Mouse (Mus musculus): ENCODE data around the gene Megf9. TPM values are rescaled to one million over a fixed set of nuclear protein-coding genes. Genes with fewer than 3 reads are reported as not detected.

Gene Megf9
- polyA plus RNA-seq, 1 experiment from 2014 or later = 5.0 TPM

DNA sequence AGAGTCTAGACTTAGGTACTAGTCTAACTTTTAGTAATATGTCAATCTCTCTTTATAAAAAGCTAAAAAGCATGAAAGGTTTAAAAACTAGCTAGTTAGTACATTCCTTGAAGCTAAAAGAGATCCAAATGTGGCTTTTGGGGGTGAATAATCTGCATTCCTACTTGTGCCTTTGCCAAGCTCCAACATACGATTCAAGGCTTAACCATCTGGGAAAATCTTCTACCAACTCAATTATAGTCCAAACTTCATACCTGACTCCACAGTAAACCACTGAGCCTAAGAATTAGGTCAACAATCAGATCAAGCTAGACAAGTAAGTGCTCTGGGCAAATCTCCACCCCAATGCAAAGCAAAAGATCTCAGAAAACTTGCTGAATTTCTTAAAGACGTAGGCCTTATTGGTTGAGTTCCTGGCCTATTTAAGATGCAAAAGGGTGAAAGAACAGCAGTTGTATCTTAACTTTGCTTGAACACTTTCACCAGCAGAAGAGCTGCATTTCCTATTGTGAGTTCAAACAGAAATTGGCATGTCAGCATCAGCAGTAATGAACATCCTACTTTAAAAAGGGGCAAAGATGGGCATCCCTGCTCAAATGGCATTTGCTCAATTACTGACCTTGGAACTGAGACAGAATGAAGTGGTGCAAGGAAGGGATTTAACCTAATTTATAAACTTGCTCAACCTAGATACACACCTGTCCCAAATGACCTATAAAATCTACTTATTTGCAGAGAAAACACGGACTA lies 1.6 kb downstream of the Megf9 start:
- Histone ChIP-seq H3K36me3 (ENCODE audit: control insufficient read depth, insufficient read depth, low read length) (no peaks in the 10 kb centered on the region), H3K27me3 (replicated peaks; ENCODE audit: control insufficient read depth, insufficient read depth, low read length) (no peaks in the 10 kb centered on the region), H3K9ac (ENCODE audit: low read depth, low read length) (peak overlapping the region; percentile 83; the same call in 1 of the 2 replicates), H3K9me3 (ENCODE audit: control insufficient read depth, low read length) (no peaks in the 10 kb centered on the region), H3K4me2 (peak overlapping the region; percentile 96), H3K27ac (ENCODE audit: low read depth, low read length) (no peak overlapping the region), H3K4me3 (ENCODE audit: low read depth, low read length) (peak overlapping the region; percentile 86), H3K4me1 (replicated peaks; ENCODE audit: control insufficient read depth, insufficient read depth, low read length) (peaks cover 9% of the 10 kb centered on the region)
- 72% methylated on average over 3 of the region's 3 CpGs for WGBS
- no peak for ATAC-seq (replicated peaks; ENCODE audit: low FRiP score)
- DNase-seq (ENCODE audit: low spot score) = no peak

DNA sequence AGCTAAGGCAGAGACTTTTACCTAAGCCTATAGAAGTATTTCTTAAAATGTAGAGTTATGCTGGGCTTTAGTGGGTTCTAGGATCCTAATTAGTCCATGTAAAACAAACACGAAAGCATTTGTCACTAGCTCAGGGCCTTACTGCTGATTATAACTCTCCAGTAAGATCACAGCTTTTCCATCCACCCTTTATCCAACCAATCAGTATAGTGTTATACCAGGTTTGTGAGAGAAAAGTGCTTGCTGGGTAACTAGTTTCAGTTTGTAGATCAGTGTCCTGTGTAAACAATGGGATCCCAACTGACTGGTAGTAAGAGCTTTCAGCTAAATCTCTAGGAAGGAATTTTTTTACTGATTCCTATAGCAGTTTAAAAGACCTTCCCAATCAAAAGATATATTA lies 3.8 kb downstream of the Megf9 start:
- no peak overlapping the region for H3K9ac ChIP-seq (ENCODE audit: low read depth, low read length)
- ATAC-seq (replicated peaks; ENCODE audit: low FRiP score) (no peak), DNase-seq (ENCODE audit: low spot score) (no peak)
- no peak overlapping the region for H3K27ac ChIP-seq (ENCODE audit: low read depth, low read length)
- H3K4me3 ChIP-seq (ENCODE audit: low read depth, low read length) = no peak overlapping the region
- no peaks in the 10 kb centered on the region for H3K36me3 ChIP-seq (ENCODE audit: control insufficient read depth, insufficient read depth, low read length)
- H3K4me2 ChIP-seq = no peak overlapping the region; the same call in 1 of the 2 replicates
- H3K4me1 ChIP-seq (replicated peaks; ENCODE audit: control insufficient read depth, insufficient read depth, low read length) = peaks cover 8% of the 10 kb centered on the region
- no peaks in the 10 kb centered on the region for H3K9me3 ChIP-seq (ENCODE audit: control insufficient read depth, low read length)
- H3K27me3 ChIP-seq (replicated peaks; ENCODE audit: control insufficient read depth, insufficient read depth, low read length) = no peaks in the 10 kb centered on the region
- 83% methylated on average over 1 of the region's 1 CpGs for WGBS

DNA sequence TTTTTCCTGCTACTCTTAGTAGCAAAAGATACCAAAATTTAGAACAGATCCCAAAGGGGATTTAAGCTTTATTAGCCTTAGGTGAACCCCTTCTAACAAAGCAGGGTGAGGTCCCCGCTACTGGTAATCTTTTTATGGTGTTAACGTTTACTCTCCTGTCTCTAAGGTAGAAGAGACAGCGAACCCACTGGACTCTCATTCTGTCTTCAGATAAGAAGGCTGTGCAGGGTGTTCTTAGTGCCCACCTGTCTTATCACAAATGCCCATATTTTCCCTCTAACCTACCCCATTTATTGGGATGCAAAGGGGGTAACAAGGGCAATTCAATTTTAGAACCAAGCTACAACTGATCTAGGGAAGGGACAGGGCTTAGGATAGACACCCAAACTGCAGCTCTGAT lies 6.2 kb downstream of the Megf9 start:
- Histone ChIP-seq H3K4me1 (replicated peaks; ENCODE audit: control insufficient read depth, insufficient read depth, low read length) (peaks cover 4% of the 10 kb centered on the region; the same call in 1 of the 2 replicates), H3K27ac (ENCODE audit: low read depth, low read length) (no peak overlapping the region), H3K4me2 (no peak overlapping the region), H3K9me3 (ENCODE audit: control insufficient read depth, low read length) (no peaks in the 10 kb centered on the region), H3K4me3 (ENCODE audit: low read depth, low read length) (no peak overlapping the region), H3K36me3 (ENCODE audit: control insufficient read depth, insufficient read depth, low read length) (no peaks in the 10 kb centered on the region), H3K9ac (ENCODE audit: low read depth, low read length) (no peak overlapping the region), H3K27me3 (replicated peaks; ENCODE audit: control insufficient read depth, insufficient read depth, low read length) (no peaks in the 10 kb centered on the region)
- WGBS = 51% methylated on average over 3 of the region's 3 CpGs
- ATAC-seq (replicated peaks; ENCODE audit: low FRiP score) (peak; percentile 75; the same call in 1 of the 2 replicates), DNase-seq (ENCODE audit: low spot score) (no peak)

DNA sequence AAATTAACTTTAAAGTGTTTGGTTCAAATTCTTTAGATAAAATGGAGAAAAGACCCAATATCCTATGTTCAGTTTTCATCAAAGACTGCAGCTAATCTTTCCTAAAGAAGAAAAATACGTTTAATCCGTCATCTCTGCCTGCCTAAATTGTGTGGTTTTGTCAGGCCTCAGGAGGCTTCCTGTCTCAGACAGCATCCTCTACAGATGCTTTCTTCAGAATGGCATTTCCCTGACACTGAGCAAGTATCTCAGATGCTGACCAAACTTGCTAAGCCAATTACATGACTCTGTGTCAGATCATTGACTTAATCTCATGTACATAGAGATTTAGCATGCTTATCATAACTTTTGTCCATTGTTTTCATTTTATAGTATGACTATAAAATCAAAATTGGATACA lies 11.4 kb downstream of the Megf9 start:
- DNase-seq (ENCODE audit: low spot score) (no peak), ATAC-seq (replicated peaks; ENCODE audit: low FRiP score) (no peak)
- Histone ChIP-seq H3K36me3 (ENCODE audit: control insufficient read depth, insufficient read depth, low read length) (no peaks in the 10 kb centered on the region), H3K9me3 (ENCODE audit: control insufficient read depth, low read length) (no peaks in the 10 kb centered on the region), H3K27ac (ENCODE audit: low read depth, low read length) (no peak overlapping the region), H3K4me2 (no peak overlapping the region), H3K27me3 (replicated peaks; ENCODE audit: control insufficient read depth, insufficient read depth, low read length) (no peaks in the 10 kb centered on the region), H3K4me3 (ENCODE audit: low read depth, low read length) (no peak overlapping the region), H3K4me1 (replicated peaks; ENCODE audit: control insufficient read depth, insufficient read depth, low read length) (no peaks in the 10 kb centered on the region), H3K9ac (ENCODE audit: low read depth, low read length) (no peak overlapping the region)
- WGBS = 56% methylated on average over 2 of the region's 2 CpGs

DNA sequence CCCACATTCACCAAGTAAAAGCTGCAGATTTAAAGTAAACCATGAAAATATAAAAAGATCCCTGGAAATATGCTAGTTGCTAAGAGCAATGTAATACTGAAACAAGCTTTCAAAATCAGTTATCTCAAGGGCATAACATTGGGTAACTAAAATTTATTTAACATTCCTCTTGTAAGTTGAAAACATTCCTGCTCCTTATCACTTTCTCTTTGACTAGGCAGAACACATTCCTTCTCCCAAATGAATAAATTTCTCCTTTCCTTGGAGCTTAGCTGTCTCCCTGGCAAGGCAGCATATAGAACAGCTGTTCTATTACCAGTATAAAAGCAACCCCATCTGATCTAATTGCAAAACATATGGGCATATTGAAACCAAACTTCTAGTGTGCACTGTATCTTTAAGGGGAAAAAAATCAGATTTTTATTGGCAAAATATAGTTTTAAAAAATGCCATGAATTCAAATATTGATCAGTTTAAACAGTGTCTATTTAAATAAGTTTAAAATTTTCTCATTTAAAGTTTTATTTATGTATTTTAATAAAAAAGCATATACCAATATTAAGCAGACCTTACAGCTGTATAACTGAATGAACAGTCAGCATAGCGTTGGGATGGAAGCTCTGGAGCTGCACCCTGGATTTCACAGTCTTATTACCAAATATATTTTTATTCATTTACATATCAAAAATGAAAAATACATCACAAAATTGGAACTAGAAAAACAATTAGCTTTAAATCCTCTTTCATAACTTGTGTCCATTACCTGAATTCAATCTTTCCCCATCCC lies 13.1 kb downstream of the Megf9 start:
- H3K4me1 ChIP-seq (replicated peaks; ENCODE audit: control insufficient read depth, insufficient read depth, low read length) = no peaks in the 10 kb centered on the region
- H3K9me3 ChIP-seq (ENCODE audit: control insufficient read depth, low read length) = no peaks in the 10 kb centered on the region
- H3K27me3 ChIP-seq (replicated peaks; ENCODE audit: control insufficient read depth, insufficient read depth, low read length) = no peaks in the 10 kb centered on the region
- H3K9ac ChIP-seq (ENCODE audit: low read depth, low read length) = no peak overlapping the region
- ATAC-seq (replicated peaks; ENCODE audit: low FRiP score) (no peak), DNase-seq (ENCODE audit: low spot score) (no peak)
- H3K36me3 ChIP-seq (ENCODE audit: control insufficient read depth, insufficient read depth, low read length) = no peaks in the 10 kb centered on the region
- WGBS = 90% methylated on average over 1 of the region's 1 CpGs
- H3K27ac ChIP-seq (ENCODE audit: low read depth, low read length) = no peak overlapping the region
- no peak overlapping the region for H3K4me3 ChIP-seq (ENCODE audit: low read depth, low read length)
- H3K4me2 ChIP-seq = no peak overlapping the region

DNA sequence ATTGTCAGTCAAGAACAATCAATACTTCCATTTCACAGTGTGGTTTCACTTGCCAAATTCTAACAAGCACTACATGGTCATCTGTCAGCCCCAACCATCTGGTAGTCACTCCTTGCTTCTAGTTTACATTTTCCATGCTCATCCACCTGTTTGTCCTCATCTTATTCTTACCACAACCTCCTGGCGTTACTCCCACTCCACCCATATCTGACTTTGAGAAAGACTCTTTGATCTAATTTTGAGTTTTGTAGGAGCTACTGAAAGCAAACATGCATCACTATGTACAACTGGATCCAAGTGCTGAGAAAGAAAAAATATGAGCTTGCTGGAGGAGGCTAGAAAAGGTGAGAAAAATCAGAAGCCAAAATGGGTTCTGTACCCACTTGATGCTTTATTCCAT lies 17.1 kb downstream of the Megf9 start:
- Histone ChIP-seq H3K27ac (ENCODE audit: low read depth, low read length) (no peak overlapping the region), H3K36me3 (ENCODE audit: control insufficient read depth, insufficient read depth, low read length) (no peaks in the 10 kb centered on the region), H3K4me2 (no peak overlapping the region), H3K27me3 (replicated peaks; ENCODE audit: control insufficient read depth, insufficient read depth, low read length) (no peaks in the 10 kb centered on the region), H3K4me3 (ENCODE audit: low read depth, low read length) (no peak overlapping the region), H3K9me3 (ENCODE audit: control insufficient read depth, low read length) (no peaks in the 10 kb centered on the region), H3K4me1 (replicated peaks; ENCODE audit: control insufficient read depth, insufficient read depth, low read length) (no peaks in the 10 kb centered on the region), H3K9ac (ENCODE audit: low read depth, low read length) (no peak overlapping the region)
- DNase-seq (ENCODE audit: low spot score) = no peak
- 76% methylated on average over 1 of the region's 1 CpGs for WGBS
- ATAC-seq (replicated peaks; ENCODE audit: low FRiP score) = no peak

DNA sequence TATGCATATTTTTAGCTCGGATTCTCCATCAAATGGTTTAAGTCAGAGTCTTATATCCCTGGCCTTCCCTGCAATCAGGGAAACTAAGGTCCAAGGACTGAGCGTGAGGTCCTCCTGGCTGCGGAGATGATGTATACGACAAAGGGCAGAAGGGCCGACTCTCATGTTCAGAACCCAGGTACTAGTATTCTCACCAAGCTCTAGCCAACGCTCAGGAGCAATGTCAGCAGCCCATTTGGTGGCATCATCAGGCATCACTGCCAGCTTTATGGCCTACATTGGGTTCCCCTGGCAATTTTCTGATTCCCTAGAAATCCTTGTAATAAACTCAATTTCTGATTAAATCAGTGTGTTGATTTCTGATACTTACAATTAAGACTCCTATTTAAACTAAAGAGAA lies 18.5 kb downstream of the Megf9 start:
- no peaks in the 10 kb centered on the region for H3K27me3 ChIP-seq (replicated peaks; ENCODE audit: control insufficient read depth, insufficient read depth, low read length)
- no peak for DNase-seq (ENCODE audit: low spot score)
- H3K9ac ChIP-seq (ENCODE audit: low read depth, low read length) = no peak overlapping the region

DNA sequence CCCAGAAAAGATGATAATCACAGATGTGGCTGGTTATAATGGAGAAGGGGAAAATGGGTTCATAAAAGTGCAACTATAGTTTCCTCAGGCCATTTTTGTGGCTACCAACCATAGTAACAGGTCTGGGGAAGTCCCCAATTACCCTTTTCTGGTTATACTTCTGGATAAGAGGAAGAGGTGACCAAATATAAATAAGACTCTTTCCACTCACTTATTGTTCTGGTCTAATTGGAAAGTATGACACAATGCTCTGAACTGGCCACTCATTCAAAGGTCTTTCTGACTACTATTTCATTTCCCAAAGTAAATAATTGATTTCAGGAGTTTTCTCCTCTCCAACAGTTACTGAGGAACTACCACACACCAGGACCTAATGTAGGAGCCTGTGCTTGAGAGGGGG lies 19.3 kb downstream of the Megf9 start:
- H3K36me3 ChIP-seq (ENCODE audit: control insufficient read depth, insufficient read depth, low read length) = no peaks in the 10 kb centered on the region
- no peaks in the 10 kb centered on the region for H3K9me3 ChIP-seq (ENCODE audit: control insufficient read depth, low read length)
- H3K4me1 ChIP-seq (replicated peaks; ENCODE audit: control insufficient read depth, insufficient read depth, low read length) = no peaks in the 10 kb centered on the region
- ATAC-seq (replicated peaks; ENCODE audit: low FRiP score) = no peak
- no peaks in the 10 kb centered on the region for H3K27me3 ChIP-seq (replicated peaks; ENCODE audit: control insufficient read depth, insufficient read depth, low read length)
- no peak for DNase-seq (ENCODE audit: low spot score)
- H3K4me3 ChIP-seq (ENCODE audit: low read depth, low read length) = no peak overlapping the region
- no peak overlapping the region for H3K4me2 ChIP-seq
- H3K27ac ChIP-seq (ENCODE audit: low read depth, low read length) = no peak overlapping the region
- no peak overlapping the region for H3K9ac ChIP-seq (ENCODE audit: low read depth, low read length)

More for the DNA sequence above, 18.5 kb downstream of the Megf9 start:
- H3K36me3 ChIP-seq (ENCODE audit: control insufficient read depth, insufficient read depth, low read length) = no peaks in the 10 kb centered on the region
- ATAC-seq (replicated peaks; ENCODE audit: low FRiP score) = no peak
- H3K4me3 ChIP-seq (ENCODE audit: low read depth, low read length) = no peak overlapping the region
- no peak overlapping the region for H3K4me2 ChIP-seq
- no peaks in the 10 kb centered on the region for H3K9me3 ChIP-seq (ENCODE audit: control insufficient read depth, low read length)
- H3K27ac ChIP-seq (ENCODE audit: low read depth, low read length) = no peak overlapping the region
- H3K4me1 ChIP-seq (replicated peaks; ENCODE audit: control insufficient read depth, insufficient read depth, low read length) = no peaks in the 10 kb centered on the region
- WGBS = 85% methylated on average over 6 of the region's 6 CpGs

DNA sequence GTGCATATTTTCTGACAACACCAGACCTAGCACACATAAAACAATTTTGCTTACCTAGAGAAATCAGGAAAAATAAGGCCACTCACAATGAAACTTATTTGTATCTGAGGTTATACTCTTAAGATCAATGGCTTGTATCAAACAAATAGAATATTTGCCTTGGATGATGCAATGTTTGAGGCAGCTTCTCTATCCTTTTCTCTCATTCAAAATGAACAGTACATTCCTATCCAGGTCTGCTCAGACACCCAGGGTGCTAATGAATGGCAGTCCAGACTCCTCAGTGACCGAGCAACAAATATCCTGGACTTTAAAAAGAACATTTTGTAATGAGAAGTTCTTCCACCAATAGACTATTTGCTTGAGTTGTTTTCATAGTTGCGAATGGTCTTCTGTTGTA lies 24.8 kb downstream of the Megf9 start:
- Histone ChIP-seq H3K4me2 (no peak overlapping the region), H3K9ac (ENCODE audit: low read depth, low read length) (no peak overlapping the region), H3K9me3 (ENCODE audit: control insufficient read depth, low read length) (no peaks in the 10 kb centered on the region), H3K27me3 (replicated peaks; ENCODE audit: control insufficient read depth, insufficient read depth, low read length) (no peaks in the 10 kb centered on the region), H3K36me3 (ENCODE audit: control insufficient read depth, insufficient read depth, low read length) (no peaks in the 10 kb centered on the region), H3K4me3 (ENCODE audit: low read depth, low read length) (no peak overlapping the region), H3K27ac (ENCODE audit: low read depth, low read length) (no peak overlapping the region), H3K4me1 (replicated peaks; ENCODE audit: control insufficient read depth, insufficient read depth, low read length) (no peaks in the 10 kb centered on the region)
- ATAC-seq (replicated peaks; ENCODE audit: low FRiP score) (no peak), DNase-seq (ENCODE audit: low spot score) (no peak)
- WGBS = 79% methylated on average over 2 of the region's 2 CpGs

Data from liver, embryonic 11.5 days (tissue).